Mouse (Mus musculus) kidney, embryonic 16.5 days (tissue): ENCODE data around the gene Ube2a. TPM values are rescaled to one million over a fixed set of nuclear protein-coding genes. Genes with fewer than 3 reads are reported as not detected.
A peak's percentile ranks its signal among the peaks of the same experiment; 100 is the strongest.
"Not testable (repeated sequence)": the region's sequence is repeated elsewhere in the genome, so short reads cannot be mapped to it uniquely, and the experiment has no call there.

Experiments used
- ATAC-seq: fragments of 200-750 bp; cut with Nextera tagmentation; 2 replicates; pipeline ENCODE4 v1.8.0; 2017; ENCODE audit warnings: moderate TSS enrichment; ENCODE audit not compliant: low FRiP score, low TSS enrichment
- H3K27ac ChIP-seq: fragments of 300-500 bp; sonication (generic); 2 replicates; pipeline ENCODE4 v1.5.1; 2014; ENCODE audit warnings: low read length
- H3K27me3 ChIP-seq: fragments of 300-500 bp; sonication (generic); 2 replicates; pipeline ENCODE4 v1.6.1; 2014; ENCODE audit warnings: low read length, control low read depth, mixed read lengths; ENCODE audit not compliant: insufficient read depth
- H3K36me3 ChIP-seq: fragments of 300-500 bp; sonication (generic); 2 replicates; pipeline ENCODE4 v1.6.1; 2014; ENCODE audit warnings: low read length, control low read depth, mixed read lengths; ENCODE audit not compliant: insufficient read depth
- H3K4me1 ChIP-seq: fragments of 300-500 bp; sonication (generic); 2 replicates; pipeline ENCODE4 v1.6.1; 2014; ENCODE audit warnings: low read length, control low read depth, mixed read lengths; ENCODE audit not compliant: insufficient read depth
- H3K4me2 ChIP-seq: fragments of 300-500 bp; sonication (generic); replicated peaks from 2 replicates; pipeline ENCODE4 v1.6.1; 2014; ENCODE audit warnings: low read depth, low read length
- H3K4me3 ChIP-seq: fragments of 300-500 bp; sonication (generic); 2 replicates; pipeline ENCODE4 v1.5.1; 2014; ENCODE audit warnings: mild to moderate bottlenecking, low read length
- H3K9ac ChIP-seq: fragments of 300-500 bp; sonication (generic); replicated peaks from 2 replicates; pipeline ENCODE4 v1.6.1; 2014; ENCODE audit warnings: low read length
- H3K9me3 ChIP-seq: fragments of 300-500 bp; sonication (generic); 2 replicates; pipeline ENCODE4 v1.6.1; 2016; ENCODE audit warnings: low read length, control low read depth
- WGBS: fragments of 180-500 bp; shearing (Covaris S2); extraction: QIAGEN DNeasy Blood & Tissue Kit; methylation state at CpG from one replicate; pipeline ENCODE4 v1.1.7; 2014; 5-methylcytosine and 5-hydroxymethylcytosine counted together
- polyA plus RNA-seq: library from polyadenylated mRNA; unstranded; fragments of >200 nt; fragmentation: Nextera tagmentation; extraction: Ambion mirVana; gene quantifications from 2 replicates; pipeline ENCODE4 v1.2.1, GENCODE M21; 2015

The Ube2a gene
- polyA plus RNA-seq, 1 experiment from 2014 or later, result 118 TPM

GRCm38 (mm10) chrX:36884719-36885118 lies 11.0 kb downstream of the Ube2a start:
- Histone ChIP-seq H3K4me2 (no peak overlapping the region), H3K9me3 (peaks cover 4% of the 10 kb centered on the region), H3K36me3 (peaks cover 7% of the 10 kb centered on the region; the same call in 1 of the 2 replicates), H3K4me3 (no peak overlapping the region), H3K27me3 (no peaks in the 10 kb centered on the region), H3K27ac (no peak overlapping the region), H3K9ac (no peak overlapping the region), H3K4me1 (no peaks in the 10 kb centered on the region)
- no peak for ATAC-seq
- whole genome bisulfite sequencing, result 84% methylated on average over 1 of the region's 1 CpGs

- not testable (repeated sequence) for ATAC-seq, H3K4me2 ChIP-seq, H3K27ac ChIP-seq, H3K9me3 ChIP-seq, H3K4me1 ChIP-seq, H3K9ac ChIP-seq, H3K27me3 ChIP-seq, H3K4me3 ChIP-seq, H3K36me3 ChIP-seq
- 27% methylated on average over 1 of the region's 1 CpGs for WGBS
These were observed 25.2 kb downstream of the Ube2a start for GRCm38 (mm10) chrX:36898931-36899330.

- peak overlapping the region; percentile 67 for H3K9ac ChIP-seq
- no peak overlapping the region for H3K27ac ChIP-seq
- H3K4me1 ChIP-seq, result 0 out of 2 replicates have a peak, but pooled peaks cover 6% of the 10 kb centered on the region
- peak overlapping the region; percentile 61 for H3K4me3 ChIP-seq
- H3K4me2 ChIP-seq, result peak overlapping the region; percentile 68
- WGBS, result 41% methylated on average over 3 of the region's 3 CpGs
- no peaks in the 10 kb centered on the region for H3K36me3 ChIP-seq
- no peaks in the 10 kb centered on the region for H3K9me3 ChIP-seq
- no peaks in the 10 kb centered on the region for H3K27me3 ChIP-seq
- ATAC-seq, result no peak
These were observed 28.0 kb downstream of the Ube2a start for GRCm38 (mm10) chrX:36901655-36902054.

- Histone ChIP-seq H3K9ac (peak within 1 kb of the TSS; percentile 67), H3K4me3 (peak within 1 kb of the TSS; percentile 61), H3K27ac (peak within 1 kb of the TSS; percentile 66; the same call in 1 of the 2 replicates), H3K27me3 (no peaks in the 10 kb centered on the region), H3K36me3 (no peaks in the 10 kb centered on the region), H3K9me3 (no peaks in the 10 kb centered on the region), H3K4me2 (peak within 1 kb of the TSS; percentile 68), H3K4me1 (0 out of 2 replicates have a peak, but pooled peaks cover 6% of the 10 kb centered on the region)
- WGBS, result 26% methylated on average over 30 of the region's 47 CpGs
- ATAC-seq, result peak; percentile 77
These were observed 28.8 kb downstream of the Ube2a start, which contains the start of gene Nkrf for GRCm38 (mm10) chrX:36902321-36903114. Nkrf (minus strand) TSS chrX:36902899.

GRCm38 (mm10) chrX:36903115-36903768 lies 29.5 kb downstream of the Ube2a start:
- Histone ChIP-seq H3K27ac (peak overlapping the region; percentile 66; the same call in 1 of the 2 replicates), H3K4me2 (peak overlapping the region; percentile 68), H3K9ac (peak overlapping the region; percentile 67), H3K27me3 (no peaks in the 10 kb centered on the region), H3K9me3 (no peaks in the 10 kb centered on the region), H3K4me3 (peak overlapping the region; percentile 61), H3K36me3 (no peaks in the 10 kb centered on the region), H3K4me1 (0 out of 2 replicates have a peak, but pooled peaks cover 6% of the 10 kb centered on the region)
- WGBS, result 22% methylated on average over 31 of the region's 32 CpGs
- peak; percentile 93 for ATAC-seq

GRCm38 (mm10) chrX:36906539-36906938 lies 32.8 kb downstream of the Ube2a start:
- Histone ChIP-seq H3K27ac (no peak overlapping the region), H3K4me1 (0 out of 2 replicates have a peak, but pooled peaks cover 6% of the 10 kb centered on the region), H3K9me3 (no peaks in the 10 kb centered on the region), H3K27me3 (no peaks in the 10 kb centered on the region), H3K4me3 (no peak overlapping the region), H3K36me3 (no peaks in the 10 kb centered on the region), H3K4me2 (no peak overlapping the region), H3K9ac (no peak overlapping the region)
- 34% methylated on average over 5 of the region's 5 CpGs for WGBS
- ATAC-seq, result no peak

GRCm38 (mm10) chrX:36911343-36911742 lies 37.6 kb downstream of the Ube2a start:
- no peak overlapping the region for H3K4me3 ChIP-seq
- no peak overlapping the region for H3K9ac ChIP-seq
- H3K27ac ChIP-seq, result no peak overlapping the region
- no peak overlapping the region for H3K4me2 ChIP-seq
- no peaks in the 10 kb centered on the region for H3K36me3 ChIP-seq
- no peaks in the 10 kb centered on the region for H3K4me1 ChIP-seq
- ATAC-seq, result no peak
- no peaks in the 10 kb centered on the region for H3K9me3 ChIP-seq
- 46% methylated on average over 12 of the region's 12 CpGs for WGBS
- no peaks in the 10 kb centered on the region for H3K27me3 ChIP-seq

- no peaks in the 10 kb centered on the region for H3K9me3 ChIP-seq
- 57% methylated on average over 1 of the region's 1 CpGs for WGBS
- no peaks in the 10 kb centered on the region for H3K4me1 ChIP-seq
These were observed 44.0 kb downstream of the Ube2a start for GRCm38 (mm10) chrX:36917749-36918148.

GRCm38 (mm10) chrX:36921346-36921745 lies 47.6 kb downstream of the Ube2a start:
- H3K4me1 ChIP-seq, result no peaks in the 10 kb centered on the region
- no peak overlapping the region for H3K4me3 ChIP-seq
- ATAC-seq, result no peak
- H3K9ac ChIP-seq, result no peak overlapping the region
- H3K9me3 ChIP-seq, result no peaks in the 10 kb centered on the region
- H3K27me3 ChIP-seq, result no peaks in the 10 kb centered on the region
- WGBS, result 94% methylated on average over 4 of the region's 4 CpGs
- no peak overlapping the region for H3K27ac ChIP-seq
- H3K4me2 ChIP-seq, result no peak overlapping the region
- no peaks in the 10 kb centered on the region for H3K36me3 ChIP-seq

More at GRCm38 (mm10) chrX:36917749-36918148, 44.0 kb downstream of the Ube2a start:
- Histone ChIP-seq H3K4me2 (no peak overlapping the region), H3K27me3 (no peaks in the 10 kb centered on the region), H3K36me3 (no peaks in the 10 kb centered on the region), H3K4me3 (no peak overlapping the region), H3K9ac (no peak overlapping the region), H3K27ac (no peak overlapping the region)
- ATAC-seq, result no peak

GRCm38 (mm10) chrX:36928791-36929190 lies 55.1 kb downstream of the Ube2a start:
- Histone ChIP-seq H3K4me3 (no peak overlapping the region), H3K4me2 (no peak overlapping the region), H3K27me3 (no peaks in the 10 kb centered on the region), H3K9me3 (no peaks in the 10 kb centered on the region), H3K36me3 (no peaks in the 10 kb centered on the region), H3K27ac (no peak overlapping the region), H3K9ac (no peak overlapping the region), H3K4me1 (no peaks in the 10 kb centered on the region)
- ATAC-seq, result no peak
- 90% methylated on average over 4 of the region's 4 CpGs for WGBS
